Mouse (Mus musculus) G1E (cell line): ENCODE measurements around the gene Zfp11. TPM values are rescaled to one million over a fixed set of nuclear protein-coding genes. Genes with fewer than 3 reads are reported as not detected.
"Not testable (repeated sequence)": the region's sequence is repeated elsewhere in the genome, so short reads cannot be mapped to it uniquely, and the experiment has no call there.

Experiments used
- ATAC-seq: 2 replicates; pipeline ENCODE4 v1.8.0; 2016; ENCODE audit warnings: mild to moderate bottlenecking; ENCODE audit not compliant: insufficient number of reproducible peaks, poor library complexity, low FRiP score, severe bottlenecking; ENCODE audit errors: extremely low read depth
- DNase-seq: peaks from one replicate; pipeline ENCODE4 v3.0.0; 2012; ENCODE audit warnings: low spot score
- H3K27me3 ChIP-seq: 2 replicates; pipeline ENCODE4 v1.6.1; 2012; ENCODE audit warnings: mild to moderate bottlenecking, low read length, inconsistent platforms; ENCODE audit not compliant: insufficient read depth
- H3K36me3 ChIP-seq: replicated peaks from 2 replicates; pipeline ENCODE3; 2012; ENCODE audit warnings: mild to moderate bottlenecking, inconsistent platforms
- H3K4me1 ChIP-seq: 2 replicates; pipeline ENCODE4 v1.6.1; 2012; ENCODE audit warnings: low read depth, low read length, inconsistent platforms, mixed read lengths; ENCODE audit not compliant: insufficient read depth
- H3K4me3 ChIP-seq: 2 replicates; pipeline ENCODE4 v1.5.1; 2012; ENCODE audit warnings: low read depth, mild to moderate bottlenecking, inconsistent platforms, low read length, moderate library complexity, mixed read lengths
- H3K9me3 ChIP-seq: replicated peaks from 2 replicates; pipeline ENCODE4 v1.6.1; 2012; ENCODE audit warnings: inconsistent platforms
- CTCF ChIP-seq: IDR thresholded peaks from 2 replicates; pipeline ENCODE4 v1.5.1; 2012; ENCODE audit warnings: low read depth, low read length, inconsistent platforms, mixed read lengths
- GATA1 ChIP-seq: IDR thresholded peaks from 2 replicates; pipeline ENCODE4 v1.6.1; 2012; ENCODE audit warnings: borderline replicate concordance, low read length, inconsistent platforms, mixed read lengths
- GATA2 ChIP-seq: IDR thresholded peaks from 2 replicates; pipeline ENCODE4 v1.6.1; 2012; ENCODE audit warnings: low read depth, low read length, inconsistent platforms, borderline replicate concordance
- POLR2AphosphoS5 ChIP-seq: IDR thresholded peaks from 2 replicates; pipeline ENCODE4 v1.6.1; 2012; ENCODE audit warnings: low read depth, low read length, inconsistent platforms; ENCODE audit not compliant: insufficient replicate concordance
- TAL1 ChIP-seq: conservative IDR thresholded peaks from 2 replicates; pipeline ENCODE4 v1.6.1; 2012; ENCODE audit warnings: low read depth, low read length, inconsistent platforms, mixed read lengths
- polyA plus RNA-seq: library from polyadenylated mRNA; stranded (reverse); fragments of >175 nt; gene quantifications from 2 replicates; pipeline ENCODE4 v1.2.3, GENCODE M21; 2012
- total RNA-seq, 2 experiments: library from RNA; stranded (forward) in 1 of 2; stranded (reverse) in 1 of 2; fragments of 200-1000 nt in 1 of 2; fragments of >200 nt in 1 of 2; fragmentation: Nextera tagmentation in 1 of 2; gene quantifications; 2 replicates each; pipeline ENCODE4 v1.2.3; 2014 to 2017

The Zfp11 gene
- total and polyA plus RNA-seq, 3 experiments = 0.03 to 3.1 (median 1.4) TPM

- H3K4me3 ChIP-seq = no peak overlapping the region
- DNase-seq = no peak
- no peak for TF ChIP-seq TAL1
- TF ChIP-seq GATA2 = no peak
- no peak for TF ChIP-seq CTCF
- no peak for TF ChIP-seq POLR2AphosphoS5
- TF ChIP-seq GATA1 = no peak
- H3K27me3 ChIP-seq = peaks cover 9% of the 10 kb centered on the region; the same call in 1 of the 2 replicates
- no peak for ATAC-seq
- no peaks in the 10 kb centered on the region; the same call in 1 of the 2 replicates for H3K9me3 ChIP-seq
- no peaks in the 10 kb centered on the region for H3K36me3 ChIP-seq
- H3K4me1 ChIP-seq = no peaks in the 10 kb centered on the region
Observed at GRCm38 (mm10) chr5:129700506-129700905, 30.6 kb upstream of the Zfp11 start.

- no peak for ATAC-seq
- no peak for DNase-seq
- no peaks in the 10 kb centered on the region for H3K36me3 ChIP-seq
- H3K9me3 ChIP-seq = no peaks in the 10 kb centered on the region
- H3K4me3 ChIP-seq = no peak overlapping the region
- TF ChIP-seq POLR2AphosphoS5 (no peak), GATA2 (no peak), CTCF (no peak), GATA1 (no peak), TAL1 (no peak)
- H3K4me1 ChIP-seq = no peaks in the 10 kb centered on the region
- H3K27me3 ChIP-seq = peaks cover 6% of the 10 kb centered on the region; the same call in 1 of the 2 replicates
Observed at GRCm38 (mm10) chr5:129690528-129690927, 20.6 kb upstream of the Zfp11 start.

- no peak for DNase-seq
- no peaks in the 10 kb centered on the region for H3K9me3 ChIP-seq
- H3K36me3 ChIP-seq = no peaks in the 10 kb centered on the region
- H3K4me1 ChIP-seq = no peaks in the 10 kb centered on the region
- TF ChIP-seq POLR2AphosphoS5 (no peak), GATA1 (no peak), CTCF (no peak), GATA2 (no peak), TAL1 (no peak)
- no peak overlapping the region for H3K4me3 ChIP-seq
- H3K27me3 ChIP-seq = peaks cover 2% of the 10 kb centered on the region; the same call in 1 of the 2 replicates
- ATAC-seq = no peak
Observed at GRCm38 (mm10) chr5:129687621-129688020, 17.7 kb upstream of the Zfp11 start.

GRCm38 (mm10) chr5:129685141-129685540 lies 15.2 kb upstream of the Zfp11 start:
- not testable (repeated sequence) for H3K9me3 ChIP-seq, ATAC-seq, H3K4me3 ChIP-seq, H3K36me3 ChIP-seq, H3K4me1 ChIP-seq, H3K27me3 ChIP-seq, DNase-seq

GRCm38 (mm10) chr5:129669453-129670035 lies 355 bp downstream of the Zfp11 start:
- peaks cover 9% of the 10 kb centered on the region; the same call in 1 of the 2 replicates for H3K27me3 ChIP-seq
- peak overlapping the region; percentile 77 for H3K4me3 ChIP-seq
- no peak; the same call in 1 of the 2 replicates for ATAC-seq
- no peaks in the 10 kb centered on the region; the same call in 1 of the 2 replicates for H3K4me1 ChIP-seq
- H3K9me3 ChIP-seq = no peaks in the 10 kb centered on the region
- DNase-seq = peak; percentile 3
- H3K36me3 ChIP-seq = no peaks in the 10 kb centered on the region
- TF ChIP-seq GATA1 (no peak), CTCF (no peak), POLR2AphosphoS5 (no peak)

- no peaks in the 10 kb centered on the region for H3K9me3 ChIP-seq
- TF ChIP-seq CTCF (no peak), POLR2AphosphoS5 (no peak), TAL1 (no peak), GATA1 (no peak), GATA2 (no peak)
- DNase-seq = no peak
- no peak overlapping the region for H3K4me3 ChIP-seq
- ATAC-seq = no peak
- no peaks in the 10 kb centered on the region for H3K36me3 ChIP-seq
- no peaks in the 10 kb centered on the region; the same call in 1 of the 2 replicates for H3K4me1 ChIP-seq
- H3K27me3 ChIP-seq = peaks cover 5% of the 10 kb centered on the region; the same call in 1 of the 2 replicates
Observed at GRCm38 (mm10) chr5:129667851-129668250, 2.0 kb downstream of the Zfp11 start.
